Mouse (Mus musculus) intestine, embryonic 16.5 days (tissue): Measurements from ENCODE around the gene Zfp985. TPM values are rescaled to one million over a fixed set of nuclear protein-coding genes. Genes with fewer than 3 reads are reported as not detected.
"Not testable (repeated sequence)": the region's sequence is repeated elsewhere in the genome, so short reads cannot be mapped to it uniquely, and the experiment has no call there.

Experiments used
- ATAC-seq: fragments of 200-750 bp; cut with Nextera tagmentation; 2 replicates; pipeline ENCODE4 v1.8.0; 2017; ENCODE audit warnings: moderate TSS enrichment, moderate library complexity
- H3K27ac ChIP-seq: fragments of 300-500 bp; sonication (generic); 2 replicates; pipeline ENCODE4 v1.5.1; 2014; ENCODE audit warnings: mild to moderate bottlenecking, low read length
- H3K27me3 ChIP-seq: fragments of 300-500 bp; sonication (generic); replicated peaks from 2 replicates; pipeline ENCODE4 v1.6.1; 2014; ENCODE audit warnings: low read length, control low read depth, mixed read lengths; ENCODE audit not compliant: control insufficient read depth, insufficient read depth
- H3K36me3 ChIP-seq: fragments of 300-500 bp; sonication (generic); 2 replicates; pipeline ENCODE4 v1.6.1; 2014; ENCODE audit warnings: low read length, control low read depth; ENCODE audit not compliant: control insufficient read depth, insufficient read depth
- H3K4me1 ChIP-seq: fragments of 300-500 bp; sonication (generic); 2 replicates; pipeline ENCODE4 v1.6.1; 2014; ENCODE audit warnings: low read length, control low read depth, mixed read lengths; ENCODE audit not compliant: control insufficient read depth, insufficient read depth
- H3K4me2 ChIP-seq: fragments of 300-500 bp; sonication (generic); 2 replicates; pipeline ENCODE4 v1.6.1; 2014; ENCODE audit warnings: low read depth, low read length, control low read depth
- H3K4me3 ChIP-seq: fragments of 300-500 bp; sonication (generic); 2 replicates; pipeline ENCODE4 v1.5.1; 2014; ENCODE audit warnings: mild to moderate bottlenecking, low read length
- H3K9ac ChIP-seq: fragments of 300-500 bp; sonication (generic); 2 replicates; pipeline ENCODE4 v1.6.1; 2014; ENCODE audit warnings: low read depth, low read length
- H3K9me3 ChIP-seq: fragments of 300-500 bp; sonication (generic); 2 replicates; pipeline ENCODE4 v1.6.1; 2016; ENCODE audit warnings: low read length, control low read depth; ENCODE audit not compliant: control insufficient read depth
- WGBS: fragments of 180-500 bp; shearing (Covaris S2); extraction: QIAGEN DNeasy Blood & Tissue Kit; methylation state at CpG from one replicate; pipeline ENCODE4 v1.1.7; 2014; 5-methylcytosine and 5-hydroxymethylcytosine counted together
- polyA plus RNA-seq: library from polyadenylated mRNA; unstranded; fragments of >200 nt; fragmentation: Nextera tagmentation; extraction: Ambion mirVana; gene quantifications from 2 replicates; pipeline ENCODE4 v1.2.1, GENCODE M21; 2015

Gene Zfp985
- polyA plus RNA-seq, 1 experiment from 2014 or later, result 0.26 TPM

GRCm38 (mm10) chr4:147554361-147554760 is 1.3 kb downstream of the Zfp985 start:
- ATAC-seq, H3K4me1 ChIP-seq, H3K27me3 ChIP-seq, H3K4me2 ChIP-seq, H3K36me3 ChIP-seq, H3K4me3 ChIP-seq, H3K9ac ChIP-seq, H3K27ac ChIP-seq, H3K9me3 ChIP-seq: not testable (repeated sequence)
- WGBS, result 78% methylated on average over 2 of the region's 2 CpGs

- not testable (repeated sequence) for H3K9me3 ChIP-seq, H3K4me2 ChIP-seq, H3K4me1 ChIP-seq, H3K36me3 ChIP-seq, H3K27ac ChIP-seq, ATAC-seq, H3K4me3 ChIP-seq, H3K9ac ChIP-seq, H3K27me3 ChIP-seq
- 62% methylated on average over 1 of the region's 1 CpGs for WGBS
Observed at GRCm38 (mm10) chr4:147556921-147557320, 3.8 kb downstream of the Zfp985 start.

- H3K4me1 ChIP-seq, H3K4me3 ChIP-seq, ATAC-seq: not testable (repeated sequence)
Observed at GRCm38 (mm10) chr4:147558011-147558410, 4.9 kb downstream of the Zfp985 start.

GRCm38 (mm10) chr4:147559096-147559495 is 6.0 kb downstream of the Zfp985 start:
- not testable (repeated sequence) for H3K27ac ChIP-seq, H3K4me1 ChIP-seq, H3K4me2 ChIP-seq, H3K36me3 ChIP-seq, ATAC-seq, H3K9me3 ChIP-seq, H3K4me3 ChIP-seq, H3K27me3 ChIP-seq, H3K9ac ChIP-seq
- WGBS, result 43% methylated on average over 1 of the region's 1 CpGs

More at GRCm38 (mm10) chr4:147558011-147558410, 4.9 kb downstream of the Zfp985 start:
- H3K9me3 ChIP-seq, H3K27me3 ChIP-seq, H3K9ac ChIP-seq, H3K4me2 ChIP-seq, H3K27ac ChIP-seq, H3K36me3 ChIP-seq: not testable (repeated sequence)

- Histone ChIP-seq H3K4me1 (no peaks in the 10 kb centered on the region), H3K9ac (no peak overlapping the region), H3K27me3 (no peaks in the 10 kb centered on the region), H3K4me2 (no peak overlapping the region), H3K4me3 (no peak overlapping the region), H3K9me3 (0 out of 2 replicates have a peak, but pooled peaks cover 2% of the 10 kb centered on the region), H3K36me3 (no peaks in the 10 kb centered on the region), H3K27ac (no peak overlapping the region)
- ATAC-seq, result no peak
- 70% methylated on average over 6 of the region's 6 CpGs for WGBS
Observed at GRCm38 (mm10) chr4:147565426-147566220, 12.5 kb downstream of the Zfp985 start.

- not testable (repeated sequence) for ATAC-seq, H3K9me3 ChIP-seq
- WGBS, result 84% methylated on average over 8 of the region's 8 CpGs
Observed at GRCm38 (mm10) chr4:147571156-147571555, 18.1 kb downstream of the Zfp985 start.

GRCm38 (mm10) chr4:147579371-147579770 is 26.3 kb downstream of the Zfp985 start:
- not testable (repeated sequence) for ATAC-seq, H3K9me3 ChIP-seq, H3K4me3 ChIP-seq, H3K27ac ChIP-seq, H3K27me3 ChIP-seq, H3K36me3 ChIP-seq, H3K4me1 ChIP-seq, H3K4me2 ChIP-seq, H3K9ac ChIP-seq
- 91% methylated on average over 4 of the region's 4 CpGs for WGBS

More at GRCm38 (mm10) chr4:147571156-147571555, 18.1 kb downstream of the Zfp985 start:
- H3K4me3 ChIP-seq, H3K9ac ChIP-seq, H3K36me3 ChIP-seq, H3K4me2 ChIP-seq, H3K4me1 ChIP-seq, H3K27me3 ChIP-seq, H3K27ac ChIP-seq: not testable (repeated sequence)

GRCm38 (mm10) chr4:147586511-147587473 is 33.7 kb downstream of the Zfp985 start:
- Histone ChIP-seq H3K4me2 (no peak overlapping the region), H3K4me3 (no peak overlapping the region), H3K27me3 (no peaks in the 10 kb centered on the region), H3K9me3 (0 out of 2 replicates have a peak, but pooled peaks cover 6% of the 10 kb centered on the region), H3K27ac (no peak overlapping the region), H3K9ac (no peak overlapping the region), H3K4me1 (no peaks in the 10 kb centered on the region), H3K36me3 (no peaks in the 10 kb centered on the region)
- ATAC-seq, result no peak
- WGBS, result 65% methylated on average over 1 of the region's 1 CpGs

GRCm38 (mm10) chr4:147594630-147595029 is 41.6 kb downstream of the Zfp985 start:
- WGBS, result 84% methylated on average over 3 of the region's 3 CpGs
- not testable (repeated sequence) for H3K4me1 ChIP-seq, H3K27me3 ChIP-seq, H3K36me3 ChIP-seq, H3K27ac ChIP-seq, H3K4me2 ChIP-seq, H3K9me3 ChIP-seq, H3K4me3 ChIP-seq, H3K9ac ChIP-seq, ATAC-seq
